Mouse (Mus musculus) intestine, embryonic 14.5 days (tissue): ENCODE measurements around the gene Tank. TPM values are rescaled to one million over a fixed set of nuclear protein-coding genes. Genes with fewer than 3 reads are reported as not detected.

Experiments
- ATAC-seq: fragments of 200-750 bp; cut with Nextera tagmentation; replicated peaks from 2 replicates; pipeline ENCODE4 v1.8.0; 2017; ENCODE audit warnings: low read depth, moderate number of reproducible peaks, moderate TSS enrichment, moderate library complexity; ENCODE audit not compliant: low FRiP score, low TSS enrichment
- DNase-seq: peaks from one replicate; pipeline ENCODE4 v3.0.0-alpha.2; 2018; ENCODE audit warnings: low spot score
- H3K27ac ChIP-seq: fragments of 300-500 bp; sonication (generic); 2 replicates; pipeline ENCODE4 v1.5.1; 2014; ENCODE audit warnings: low read depth, mild to moderate bottlenecking, control low read depth
- H3K27me3 ChIP-seq: fragments of 300-500 bp; sonication (generic); replicated peaks from 2 replicates; pipeline ENCODE4 v1.6.1; 2014; ENCODE audit warnings: low read length, control low read depth; ENCODE audit not compliant: control insufficient read depth, insufficient read depth
- H3K36me3 ChIP-seq: fragments of 300-500 bp; sonication (generic); 2 replicates; pipeline ENCODE4 v1.6.1; 2014; ENCODE audit warnings: low read length, control low read depth; ENCODE audit not compliant: control insufficient read depth, insufficient read depth
- H3K4me1 ChIP-seq: fragments of 300-500 bp; sonication (generic); replicated peaks from 2 replicates; pipeline ENCODE4 v1.6.1; 2014; ENCODE audit warnings: low read length, control low read depth, mixed read lengths; ENCODE audit not compliant: control insufficient read depth, insufficient read depth
- H3K4me2 ChIP-seq: fragments of 300-500 bp; sonication (generic); 2 replicates; pipeline ENCODE4 v1.6.1; 2014; ENCODE audit warnings: low read length
- H3K4me3 ChIP-seq: fragments of 300-500 bp; sonication (generic); 2 replicates; pipeline ENCODE4 v1.5.1; 2014; ENCODE audit warnings: low read depth, low read length, control low read depth, mixed read lengths
- H3K9ac ChIP-seq: fragments of 300-500 bp; sonication (generic); 2 replicates; pipeline ENCODE4 v1.6.1; 2014; ENCODE audit warnings: mild to moderate bottlenecking, low read length
- H3K9me3 ChIP-seq: fragments of 300-500 bp; sonication (generic); 2 replicates; pipeline ENCODE4 v1.6.1; 2016; ENCODE audit warnings: low read length, control low read depth; ENCODE audit not compliant: control insufficient read depth
- WGBS: fragments of 180-500 bp; shearing (Covaris S2); extraction: QIAGEN DNeasy Blood & Tissue Kit; methylation state at CpG from one replicate; pipeline ENCODE4 v1.1.7; 2014; 5-methylcytosine and 5-hydroxymethylcytosine counted together
- polyA plus RNA-seq: library from polyadenylated mRNA; unstranded; fragments of >200 nt; fragmentation: Nextera tagmentation; extraction: Ambion mirVana; gene quantifications from 2 replicates; pipeline ENCODE4 v1.2.1, GENCODE M21; 2014

The Tank gene
- 30.7 and 32.0 TPM in 2 replicates for polyA plus RNA-seq

DNA sequence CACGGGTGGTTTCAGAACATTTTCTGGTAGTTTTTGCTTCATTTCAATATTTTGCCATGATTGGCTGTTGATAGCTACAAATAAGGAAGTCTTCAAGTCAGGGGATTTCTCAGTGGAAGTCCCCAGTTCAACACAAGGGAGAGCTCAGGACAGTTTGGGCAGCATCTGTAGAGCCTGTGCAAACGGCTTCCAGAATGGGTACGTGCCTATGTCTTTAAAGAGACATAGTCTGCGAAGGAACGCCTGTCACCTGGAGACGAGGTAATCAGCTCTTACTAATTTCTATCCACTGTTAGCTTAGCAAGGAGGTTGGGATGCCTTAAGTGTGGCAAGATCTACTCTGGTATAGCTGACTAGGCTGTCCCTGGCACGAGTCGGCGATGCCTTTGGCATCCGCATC is at the start of gene Tank:
Gene Tank (plus strand): TSS at position 153 of the 400 bp plus-strand sequence.
- ATAC-seq (no peak), DNase-seq (no peak)
- Histone ChIP-seq H3K9me3 (no peaks in the 10 kb centered on the region), H3K36me3 (no peaks in the 10 kb centered on the region), H3K9ac (no peak within 1 kb of the TSS), H3K4me2 (no peak within 1 kb of the TSS), H3K4me1 (0 out of 2 replicates have a peak, but pooled peaks cover 6% of the 10 kb centered on the region), H3K27me3 (no peaks in the 10 kb centered on the region), H3K27ac (no peak within 1 kb of the TSS), H3K4me3 (no peak within 1 kb of the TSS)
- WGBS: 89% methylated on average over 10 of the region's 10 CpGs

DNA sequence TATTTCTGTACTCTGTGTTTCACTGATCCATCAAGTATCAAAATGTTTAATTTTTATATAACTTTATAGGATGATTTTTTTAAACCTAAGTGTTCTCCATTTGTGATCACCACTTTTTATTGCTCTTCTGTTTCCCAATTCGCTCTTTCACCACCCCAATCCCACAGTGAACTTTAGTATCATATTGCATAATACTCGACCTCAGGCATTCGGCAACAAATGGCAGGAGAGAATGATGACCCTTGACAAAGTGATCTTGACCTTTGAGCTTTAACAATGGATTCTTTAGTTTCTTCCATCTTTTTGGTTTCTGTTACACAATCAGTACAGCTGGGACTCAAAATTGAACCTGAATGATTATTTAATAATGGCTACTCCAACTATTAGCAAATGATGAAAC is 46.1 kb upstream of the Tank start:
- Histone ChIP-seq H3K36me3 (no peaks in the 10 kb centered on the region), H3K9me3 (no peaks in the 10 kb centered on the region), H3K9ac (no peak overlapping the region), H3K27ac (no peak overlapping the region), H3K4me1 (no peaks in the 10 kb centered on the region), H3K4me3 (no peak overlapping the region), H3K27me3 (no peaks in the 10 kb centered on the region), H3K4me2 (no peak overlapping the region)
- DNase-seq: no peak
- WGBS: 69% methylated on average over 3 of the region's 3 CpGs
- no peak for ATAC-seq

DNA sequence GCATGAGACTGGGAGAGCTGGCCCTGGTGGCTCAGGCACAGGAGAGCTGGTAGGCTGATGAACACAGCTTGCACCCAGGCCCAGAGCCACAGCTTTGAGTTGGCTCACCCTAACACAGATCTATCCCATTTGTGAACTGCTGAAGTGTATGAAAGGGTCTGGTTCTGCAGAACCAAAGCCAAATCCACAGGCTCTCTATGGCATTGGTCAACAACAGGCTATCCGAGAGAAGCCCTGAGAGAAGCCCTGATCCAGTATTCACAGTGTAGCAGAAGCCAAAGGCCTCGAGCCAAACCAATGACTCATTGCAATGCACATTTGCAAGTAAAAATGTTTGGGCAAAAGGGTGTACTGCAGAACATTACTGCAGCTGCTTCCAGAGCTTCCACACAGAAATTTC is 45.3 kb upstream of the Tank start:
- ATAC-seq (no peak), DNase-seq (no peak)
- no peak overlapping the region for H3K27ac ChIP-seq
- no peak overlapping the region for H3K4me2 ChIP-seq
- WGBS: 73% methylated on average over 2 of the region's 2 CpGs
- no peaks in the 10 kb centered on the region for H3K4me1 ChIP-seq
- no peaks in the 10 kb centered on the region for H3K9me3 ChIP-seq
- no peaks in the 10 kb centered on the region for H3K36me3 ChIP-seq
- no peaks in the 10 kb centered on the region for H3K27me3 ChIP-seq
- H3K9ac ChIP-seq: no peak overlapping the region
- no peak overlapping the region for H3K4me3 ChIP-seq

DNA sequence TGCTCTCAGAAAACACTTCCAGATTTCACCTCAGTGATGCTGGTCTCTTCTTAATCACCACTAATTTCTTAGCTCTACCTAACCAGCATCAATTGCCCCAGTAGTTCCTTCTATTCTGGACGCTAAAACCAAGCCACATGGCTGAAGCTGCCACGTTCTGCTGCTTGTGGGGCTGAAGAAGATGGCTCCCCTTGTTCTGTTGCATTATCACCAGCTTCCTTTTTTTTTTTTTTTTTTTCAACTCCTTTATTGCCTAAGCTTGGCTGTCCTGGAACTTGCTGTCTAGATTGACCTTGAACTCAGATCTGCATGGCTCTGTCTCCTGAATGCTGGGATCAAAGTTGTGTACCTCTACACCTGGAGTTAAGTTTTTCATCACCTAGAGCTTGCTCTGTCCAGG is 41.5 kb upstream of the Tank start:
- Histone ChIP-seq H3K9ac (no peak overlapping the region), H3K27me3 (no peaks in the 10 kb centered on the region), H3K4me1 (no peaks in the 10 kb centered on the region), H3K4me2 (no peak overlapping the region), H3K9me3 (no peaks in the 10 kb centered on the region), H3K4me3 (no peak overlapping the region), H3K36me3 (no peaks in the 10 kb centered on the region), H3K27ac (no peak overlapping the region)
- 71% methylated on average over 2 of the region's 2 CpGs for WGBS
- DNase-seq (no peak), ATAC-seq (no peak)

DNA sequence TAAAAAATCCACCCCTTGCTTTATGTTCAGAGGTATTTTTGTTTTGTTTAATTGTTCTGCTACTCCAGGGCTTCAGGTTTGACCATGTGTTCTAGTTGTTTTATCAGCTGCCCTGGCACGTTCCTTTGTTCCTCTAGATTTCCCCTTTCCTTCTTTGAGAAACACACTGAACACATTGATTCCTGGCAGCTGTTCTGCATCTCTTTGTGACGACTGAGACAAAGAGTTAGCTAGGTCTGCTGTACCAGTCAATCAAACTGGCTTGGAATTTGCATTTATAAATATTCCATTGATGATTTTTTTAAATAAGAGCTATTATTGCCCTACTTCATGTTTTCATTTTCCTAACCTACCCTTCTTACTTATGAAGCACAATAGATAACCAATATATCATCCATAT is 39.0 kb upstream of the Tank start:
- WGBS: 34% methylated on average over 2 of the region's 2 CpGs
- DNase-seq: no peak
- no peak overlapping the region for H3K4me2 ChIP-seq
- H3K27me3 ChIP-seq: no peaks in the 10 kb centered on the region
- no peaks in the 10 kb centered on the region for H3K4me1 ChIP-seq
- no peak overlapping the region for H3K4me3 ChIP-seq
- H3K9ac ChIP-seq: no peak overlapping the region
- no peaks in the 10 kb centered on the region for H3K9me3 ChIP-seq
- ATAC-seq: no peak
- H3K36me3 ChIP-seq: no peaks in the 10 kb centered on the region
- no peak overlapping the region for H3K27ac ChIP-seq

DNA sequence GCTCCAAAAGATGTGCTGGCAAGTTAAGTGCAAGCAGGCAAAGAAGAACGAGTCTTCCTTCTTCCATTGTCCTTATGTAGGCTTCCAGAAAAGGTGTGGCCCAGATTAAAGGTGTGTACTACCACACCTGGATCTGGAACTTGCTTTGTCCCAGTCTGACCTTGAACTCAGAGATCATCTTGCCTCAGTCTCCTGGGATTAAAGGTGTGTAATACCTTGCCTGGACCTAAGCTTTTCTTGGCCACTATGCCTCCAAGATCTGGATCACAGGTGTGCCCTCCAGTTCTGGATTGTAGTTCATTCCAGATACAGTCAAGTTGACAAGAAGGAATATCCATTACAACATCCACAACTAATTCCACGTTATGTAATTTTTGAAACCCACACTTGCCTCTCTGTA is 36.0 kb upstream of the Tank start:
- no peak overlapping the region for H3K27ac ChIP-seq
- no peak overlapping the region for H3K9ac ChIP-seq
- no peak overlapping the region for H3K4me3 ChIP-seq
- H3K27me3 ChIP-seq: no peaks in the 10 kb centered on the region
- ATAC-seq (no peak), DNase-seq (no peak)
- 88% methylated on average over 2 of the region's 2 CpGs for WGBS
- H3K4me1 ChIP-seq: no peaks in the 10 kb centered on the region
- H3K9me3 ChIP-seq: no peaks in the 10 kb centered on the region
- no peak overlapping the region for H3K4me2 ChIP-seq
- no peaks in the 10 kb centered on the region for H3K36me3 ChIP-seq

DNA sequence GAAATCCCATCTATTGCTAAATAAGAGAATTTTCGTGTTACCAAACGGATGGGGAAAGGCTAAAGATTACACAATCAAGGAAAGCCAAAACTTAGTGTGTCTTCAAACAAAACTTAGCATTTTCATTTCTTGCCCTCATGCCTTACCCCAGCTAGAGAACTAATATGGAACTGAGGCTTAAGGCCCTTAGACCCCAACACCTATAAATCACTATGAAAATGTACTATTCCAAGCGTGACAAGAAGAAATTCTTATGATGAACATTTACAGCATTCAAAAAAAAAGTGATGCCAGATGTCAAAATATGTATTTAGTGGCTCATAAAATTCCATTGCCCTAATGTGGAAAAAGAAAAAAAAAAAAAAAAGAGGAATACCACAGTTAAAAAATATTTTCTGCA is 32.7 kb upstream of the Tank start:
- H3K27me3 ChIP-seq: no peaks in the 10 kb centered on the region
- no peak overlapping the region for H3K4me3 ChIP-seq
- H3K9me3 ChIP-seq: no peaks in the 10 kb centered on the region
- no peak overlapping the region for H3K4me2 ChIP-seq
- H3K27ac ChIP-seq: no peak overlapping the region
- 78% methylated on average over 3 of the region's 3 CpGs for WGBS
- DNase-seq (no peak), ATAC-seq (no peak)
- H3K9ac ChIP-seq: no peak overlapping the region
- H3K36me3 ChIP-seq: no peaks in the 10 kb centered on the region
- H3K4me1 ChIP-seq: no peaks in the 10 kb centered on the region

DNA sequence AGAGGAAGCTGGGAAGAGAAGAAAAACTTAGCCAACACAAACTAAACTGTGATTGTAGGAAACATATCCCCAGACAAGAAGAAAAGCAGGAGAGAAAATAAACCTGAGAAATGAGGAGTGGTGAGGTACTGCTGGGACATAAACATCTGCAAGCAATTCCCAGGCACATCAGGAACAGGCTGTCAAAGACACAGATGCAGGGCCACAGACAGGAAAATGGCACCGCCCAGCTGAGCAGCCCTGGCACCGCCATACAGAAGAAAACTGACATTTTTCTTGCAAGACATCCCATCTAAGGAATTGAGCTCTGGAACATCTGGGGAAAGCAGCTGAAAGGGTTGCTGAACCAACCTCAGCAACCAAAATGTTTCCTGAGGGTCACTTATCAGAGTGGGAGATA is 30.4 kb upstream of the Tank start:
- Histone ChIP-seq H3K9ac (no peak overlapping the region), H3K36me3 (no peaks in the 10 kb centered on the region), H3K27me3 (no peaks in the 10 kb centered on the region), H3K9me3 (no peaks in the 10 kb centered on the region), H3K4me1 (no peaks in the 10 kb centered on the region), H3K4me2 (no peak overlapping the region), H3K27ac (no peak overlapping the region), H3K4me3 (no peak overlapping the region)
- DNase-seq (no peak), ATAC-seq (no peak)
- 57% methylated on average over 2 of the region's 2 CpGs for WGBS

DNA sequence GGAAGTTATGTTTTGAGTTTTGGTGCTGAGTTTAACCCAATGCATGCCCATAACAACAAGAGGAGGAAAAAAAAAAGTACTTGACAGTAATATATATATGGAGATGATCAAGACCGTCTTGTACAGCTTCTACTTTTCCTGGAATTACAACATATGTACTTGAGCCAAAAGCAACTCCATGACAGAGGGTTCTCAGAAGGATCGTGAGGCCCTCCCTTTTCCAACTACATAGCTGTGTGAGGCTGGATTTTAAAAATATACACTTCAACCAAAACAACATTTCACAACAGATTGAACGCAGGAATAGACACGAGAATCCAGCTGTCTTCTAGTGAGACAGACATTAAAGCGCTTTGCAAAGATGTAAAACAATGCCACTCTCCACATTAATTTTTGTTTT is 26.7 kb upstream of the Tank start:
- H3K4me1 ChIP-seq: no peaks in the 10 kb centered on the region
- H3K4me3 ChIP-seq: no peak overlapping the region
- ATAC-seq (no peak), DNase-seq (no peak)
- no peaks in the 10 kb centered on the region for H3K36me3 ChIP-seq
- 71% methylated on average over 5 of the region's 5 CpGs for WGBS
- H3K27me3 ChIP-seq: no peaks in the 10 kb centered on the region
- no peaks in the 10 kb centered on the region for H3K9me3 ChIP-seq
- no peak overlapping the region for H3K27ac ChIP-seq
- H3K9ac ChIP-seq: no peak overlapping the region
- H3K4me2 ChIP-seq: no peak overlapping the region
